Mouse (Mus musculus): ENCODE measurements around the gene Bmpr2. TPM values are rescaled to one million over a fixed set of nuclear protein-coding genes. Genes with fewer than 3 reads are reported as not detected.

Bmpr2 gene
- polyA plus RNA-seq (2014; fragmentation: Nextera tagmentation; extraction: Ambion mirVana): 12.0 and 12.7 TPM in 2 replicates

GRCm38 (mm10) chr1:59763164-59763768 lies at the start of gene Bmpr2:
Bmpr2 (plus strand) TSS chr1:59763400.
- no peaks in the 10 kb centered on the region for H3K27me3 ChIP-seq (ENCODE audit: control insufficient read depth, insufficient read depth, low read length)

GRCm38 (mm10) chr1:59719900-59720299 lies 43.3 kb upstream of the Bmpr2 start:
- no peak overlapping the region for H3K27ac ChIP-seq (ENCODE audit: low read depth, low read length)

More at GRCm38 (mm10) chr1:59763164-59763768, at the start of gene Bmpr2:
- Histone ChIP-seq H3K9ac (ENCODE audit: low read depth, low read length) (peak within 1 kb of the TSS; percentile 86), H3K36me3 (ENCODE audit: control insufficient read depth, insufficient read depth, low read length) (0 out of 2 replicates have a peak, but pooled peaks cover 4% of the 10 kb centered on the region), H3K4me1 (ENCODE audit: control insufficient read depth, insufficient read depth, low read length) (no peaks in the 10 kb centered on the region), H3K27ac (ENCODE audit: low read depth, low read length) (peak within 1 kb of the TSS; percentile 91), H3K4me2 (peak within 1 kb of the TSS; percentile 92), H3K4me3 (ENCODE audit: low read depth, low read length) (peak within 1 kb of the TSS; percentile 66), H3K9me3 (replicated peaks; ENCODE audit: control insufficient read depth, low read length) (no peaks in the 10 kb centered on the region)
- peak; percentile 90 for ATAC-seq (replicated peaks; ENCODE audit: insufficient number of reproducible peaks, low FRiP score, low TSS enrichment)
- under 1% methylated on average over 59 of the region's 75 CpGs for WGBS (ENCODE audit: insufficient replicate concordance)

GRCm38 (mm10) chr1:59725661-59726060 lies 37.5 kb upstream of the Bmpr2 start:
- H3K4me2 ChIP-seq: no peak overlapping the region
- no peak for ATAC-seq (replicated peaks; ENCODE audit: insufficient number of reproducible peaks, low FRiP score, low TSS enrichment)

More at GRCm38 (mm10) chr1:59719900-59720299, 43.3 kb upstream of the Bmpr2 start:
- Histone ChIP-seq H3K27me3 (ENCODE audit: control insufficient read depth, insufficient read depth, low read length) (no peaks in the 10 kb centered on the region), H3K9ac (ENCODE audit: low read depth, low read length) (no peak overlapping the region), H3K4me1 (ENCODE audit: control insufficient read depth, insufficient read depth, low read length) (0 out of 2 replicates have a peak, but pooled peaks cover 2% of the 10 kb centered on the region), H3K4me3 (ENCODE audit: low read depth, low read length) (no peak overlapping the region), H3K9me3 (replicated peaks; ENCODE audit: control insufficient read depth, low read length) (no peaks in the 10 kb centered on the region), H3K36me3 (ENCODE audit: control insufficient read depth, insufficient read depth, low read length) (peaks cover 3% of the 10 kb centered on the region; the same call in 1 of the 2 replicates), H3K4me2 (no peak overlapping the region)
- 38% methylated on average over 4 of the region's 4 CpGs for WGBS (ENCODE audit: insufficient replicate concordance)
- no peak for ATAC-seq (replicated peaks; ENCODE audit: insufficient number of reproducible peaks, low FRiP score, low TSS enrichment)

GRCm38 (mm10) chr1:59730106-59730505 lies 33.1 kb upstream of the Bmpr2 start:
- H3K4me3 ChIP-seq (ENCODE audit: low read depth, low read length): no peak overlapping the region
- 83% methylated on average over 8 of the region's 8 CpGs for WGBS (ENCODE audit: insufficient replicate concordance)
- ATAC-seq (replicated peaks; ENCODE audit: insufficient number of reproducible peaks, low FRiP score, low TSS enrichment): no peak
- H3K36me3 ChIP-seq (ENCODE audit: control insufficient read depth, insufficient read depth, low read length): no peaks in the 10 kb centered on the region
- no peak overlapping the region for H3K9ac ChIP-seq (ENCODE audit: low read depth, low read length)
- no peak overlapping the region for H3K27ac ChIP-seq (ENCODE audit: low read depth, low read length)
- H3K27me3 ChIP-seq (ENCODE audit: control insufficient read depth, insufficient read depth, low read length): no peaks in the 10 kb centered on the region
- no peak overlapping the region for H3K4me2 ChIP-seq
- no peaks in the 10 kb centered on the region for H3K9me3 ChIP-seq (replicated peaks; ENCODE audit: control insufficient read depth, low read length)
- peaks cover 8% of the 10 kb centered on the region; the same call in 1 of the 2 replicates for H3K4me1 ChIP-seq (ENCODE audit: control insufficient read depth, insufficient read depth, low read length)

More at GRCm38 (mm10) chr1:59725661-59726060, 37.5 kb upstream of the Bmpr2 start:
- Histone ChIP-seq H3K27me3 (ENCODE audit: control insufficient read depth, insufficient read depth, low read length) (no peaks in the 10 kb centered on the region), H3K4me3 (ENCODE audit: low read depth, low read length) (no peak overlapping the region), H3K9me3 (replicated peaks; ENCODE audit: control insufficient read depth, low read length) (no peaks in the 10 kb centered on the region), H3K36me3 (ENCODE audit: control insufficient read depth, insufficient read depth, low read length) (no peaks in the 10 kb centered on the region), H3K4me1 (ENCODE audit: control insufficient read depth, insufficient read depth, low read length) (peaks cover 8% of the 10 kb centered on the region; the same call in 1 of the 2 replicates), H3K27ac (ENCODE audit: low read depth, low read length) (peak overlapping the region; percentile 41; the same call in 1 of the 2 replicates), H3K9ac (ENCODE audit: low read depth, low read length) (no peak overlapping the region)
- 21% methylated on average over 4 of the region's 4 CpGs for WGBS (ENCODE audit: insufficient replicate concordance)

GRCm38 (mm10) chr1:59730737-59731136 lies 32.5 kb upstream of the Bmpr2 start:
- WGBS (ENCODE audit: insufficient replicate concordance): 90% methylated on average over 4 of the region's 4 CpGs
- H3K4me1 ChIP-seq (ENCODE audit: control insufficient read depth, insufficient read depth, low read length): peaks cover 3% of the 10 kb centered on the region; the same call in 1 of the 2 replicates
- no peak for ATAC-seq (replicated peaks; ENCODE audit: insufficient number of reproducible peaks, low FRiP score, low TSS enrichment)
- no peaks in the 10 kb centered on the region for H3K36me3 ChIP-seq (ENCODE audit: control insufficient read depth, insufficient read depth, low read length)
- H3K9ac ChIP-seq (ENCODE audit: low read depth, low read length): no peak overlapping the region
- no peak overlapping the region for H3K27ac ChIP-seq (ENCODE audit: low read depth, low read length)
- no peak overlapping the region for H3K4me3 ChIP-seq (ENCODE audit: low read depth, low read length)
- H3K4me2 ChIP-seq: no peak overlapping the region
- H3K9me3 ChIP-seq (replicated peaks; ENCODE audit: control insufficient read depth, low read length): no peaks in the 10 kb centered on the region
- H3K27me3 ChIP-seq (ENCODE audit: control insufficient read depth, insufficient read depth, low read length): no peaks in the 10 kb centered on the region

GRCm38 (mm10) chr1:59734076-59734475 lies 29.1 kb upstream of the Bmpr2 start:
- H3K27me3 ChIP-seq (ENCODE audit: control insufficient read depth, insufficient read depth, low read length): no peaks in the 10 kb centered on the region
- H3K4me1 ChIP-seq (ENCODE audit: control insufficient read depth, insufficient read depth, low read length): no peaks in the 10 kb centered on the region
- no peaks in the 10 kb centered on the region for H3K9me3 ChIP-seq (replicated peaks; ENCODE audit: control insufficient read depth, low read length)
- H3K9ac ChIP-seq (ENCODE audit: low read depth, low read length): no peak overlapping the region
- no peaks in the 10 kb centered on the region for H3K36me3 ChIP-seq (ENCODE audit: control insufficient read depth, insufficient read depth, low read length)
- ATAC-seq (replicated peaks; ENCODE audit: insufficient number of reproducible peaks, low FRiP score, low TSS enrichment): no peak
- no peak overlapping the region for H3K27ac ChIP-seq (ENCODE audit: low read depth, low read length)
- H3K4me2 ChIP-seq: no peak overlapping the region
- 66% methylated on average over 6 of the region's 6 CpGs for WGBS (ENCODE audit: insufficient replicate concordance)
- H3K4me3 ChIP-seq (ENCODE audit: low read depth, low read length): no peak overlapping the region

- Histone ChIP-seq H3K9ac (ENCODE audit: low read depth, low read length) (0 out of 2 replicates have a peak overlapping the region, but pooled peaks have one; percentile 3), H3K4me1 (ENCODE audit: control insufficient read depth, insufficient read depth, low read length) (no peaks in the 10 kb centered on the region), H3K4me3 (ENCODE audit: low read depth, low read length) (no peak overlapping the region), H3K9me3 (replicated peaks; ENCODE audit: control insufficient read depth, low read length) (no peaks in the 10 kb centered on the region), H3K27me3 (ENCODE audit: control insufficient read depth, insufficient read depth, low read length) (no peaks in the 10 kb centered on the region), H3K36me3 (ENCODE audit: control insufficient read depth, insufficient read depth, low read length) (no peaks in the 10 kb centered on the region), H3K27ac (ENCODE audit: low read depth, low read length) (peak overlapping the region; percentile 57; the same call in 1 of the 2 replicates), H3K4me2 (no peak overlapping the region)
- 64% methylated on average over 6 of the region's 6 CpGs for WGBS (ENCODE audit: insufficient replicate concordance)
- no peak for ATAC-seq (replicated peaks; ENCODE audit: insufficient number of reproducible peaks, low FRiP score, low TSS enrichment)
Observed at GRCm38 (mm10) chr1:59738768-59739414, 24.3 kb upstream of the Bmpr2 start.

GRCm38 (mm10) chr1:59739577-59740354 lies 23.4 kb upstream of the Bmpr2 start:
- WGBS (ENCODE audit: insufficient replicate concordance): 52% methylated on average over 17 of the region's 17 CpGs
- Histone ChIP-seq H3K4me2 (no peak overlapping the region), H3K27ac (ENCODE audit: low read depth, low read length) (peak overlapping the region; percentile 57), H3K9ac (ENCODE audit: low read depth, low read length) (0 out of 2 replicates have a peak overlapping the region, but pooled peaks have one; percentile 3), H3K4me1 (ENCODE audit: control insufficient read depth, insufficient read depth, low read length) (no peaks in the 10 kb centered on the region), H3K27me3 (ENCODE audit: control insufficient read depth, insufficient read depth, low read length) (no peaks in the 10 kb centered on the region), H3K9me3 (replicated peaks; ENCODE audit: control insufficient read depth, low read length) (no peaks in the 10 kb centered on the region), H3K4me3 (ENCODE audit: low read depth, low read length) (no peak overlapping the region), H3K36me3 (ENCODE audit: control insufficient read depth, insufficient read depth, low read length) (no peaks in the 10 kb centered on the region)
- no peak for ATAC-seq (replicated peaks; ENCODE audit: insufficient number of reproducible peaks, low FRiP score, low TSS enrichment)

Data from heart, embryonic 11.5 days (tissue).